Mouse (Mus musculus): ENCODE data around the gene Gm34653.
A peak's percentile ranks its signal among the peaks of the same experiment; 100 is the strongest.
"Not testable (repeated sequence)": the region's sequence is repeated elsewhere in the genome, so short reads cannot be mapped to it uniquely, and the experiment has no call there.

Gene Gm34653

DNA sequence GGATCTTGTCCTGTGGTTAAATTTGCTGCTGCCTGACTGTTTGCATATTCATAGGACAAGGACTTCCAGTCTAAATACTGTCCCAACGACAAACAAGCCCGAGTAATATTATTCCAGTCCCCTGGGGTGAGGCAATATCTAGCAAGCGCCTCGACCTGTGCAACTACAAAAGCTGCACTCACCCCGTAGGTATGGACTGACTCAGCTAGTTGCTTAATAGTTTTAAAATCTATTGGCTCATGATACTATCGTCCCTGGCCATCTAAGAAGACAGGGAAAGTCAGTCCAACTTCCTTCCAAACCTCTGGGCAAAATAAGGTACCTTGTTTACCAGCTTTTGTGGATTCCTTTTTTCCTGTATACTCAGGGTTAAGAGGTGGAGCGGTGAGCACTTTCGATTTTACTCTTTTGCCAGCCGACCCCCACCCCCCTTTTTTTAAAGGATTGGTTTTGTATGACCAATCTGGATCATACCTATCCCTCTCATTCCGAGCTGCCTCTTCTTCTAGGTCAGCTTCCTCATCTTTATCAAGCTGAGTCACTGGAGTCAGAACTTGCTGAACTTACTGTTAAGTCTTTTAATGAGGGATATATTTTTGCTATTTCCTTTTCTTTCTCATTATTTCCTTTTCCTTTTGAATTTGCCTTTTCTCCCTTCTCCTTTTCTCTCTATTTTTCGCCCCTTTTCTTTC, at the start of gene Gm34653:
Gm34653 (plus strand) TSS at position 242 of the 692 bp plus-strand sequence.
- DNase-seq, result not testable (repeated sequence)

- DNase-seq, result no peak
Observed at GRCm38 (mm10) chr2:34783064-34784020, 49.5 kb upstream of the Gm34653 start.

- DNase-seq, result no peak
Observed at GRCm38 (mm10) chr2:34784085-34784484, 48.7 kb upstream of the Gm34653 start.

DNA sequence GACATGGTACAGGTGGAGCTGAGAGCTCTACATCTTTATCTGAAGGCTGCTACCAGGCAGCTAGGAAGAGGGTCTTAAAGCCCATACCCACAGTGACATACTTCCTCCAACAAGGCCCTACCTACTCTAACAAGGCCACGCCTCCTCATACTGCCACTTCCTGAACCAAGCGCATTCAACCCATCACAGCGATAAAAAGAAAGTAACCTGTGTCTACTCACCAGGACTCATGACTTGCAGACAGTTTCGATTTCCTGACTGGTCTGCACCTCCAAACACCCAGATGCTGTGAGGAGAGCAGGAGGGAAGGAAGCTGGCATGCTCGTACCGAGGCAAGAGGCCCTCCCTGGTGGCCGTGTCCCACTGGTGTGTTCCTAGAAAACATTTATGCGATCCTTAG, 42.5 kb upstream of the Gm34653 start:
- no peak for DNase-seq

DNA sequence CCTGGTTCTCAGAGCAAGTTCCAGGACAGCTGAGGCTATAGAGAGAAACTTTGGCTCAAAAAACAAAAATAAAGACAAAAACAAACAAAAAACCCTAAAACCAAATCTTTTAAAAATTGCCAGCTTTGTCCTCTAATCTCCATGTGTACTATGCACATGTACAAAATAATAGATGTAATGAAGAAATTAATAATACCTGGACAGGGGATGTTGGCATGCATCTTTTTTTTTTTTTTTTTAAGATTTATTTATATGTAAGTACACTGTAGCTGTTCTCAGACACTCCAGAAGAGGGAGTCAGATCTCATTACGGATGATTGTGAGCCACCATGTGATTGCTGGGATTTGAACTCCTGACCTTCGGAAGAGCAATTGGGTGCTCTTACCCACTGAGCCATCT, 40.3 kb upstream of the Gm34653 start:
- not testable (repeated sequence) for DNase-seq

- DNase-seq, result no peak
Observed at GRCm38 (mm10) chr2:34794511-34794910, 38.3 kb upstream of the Gm34653 start.

DNA sequence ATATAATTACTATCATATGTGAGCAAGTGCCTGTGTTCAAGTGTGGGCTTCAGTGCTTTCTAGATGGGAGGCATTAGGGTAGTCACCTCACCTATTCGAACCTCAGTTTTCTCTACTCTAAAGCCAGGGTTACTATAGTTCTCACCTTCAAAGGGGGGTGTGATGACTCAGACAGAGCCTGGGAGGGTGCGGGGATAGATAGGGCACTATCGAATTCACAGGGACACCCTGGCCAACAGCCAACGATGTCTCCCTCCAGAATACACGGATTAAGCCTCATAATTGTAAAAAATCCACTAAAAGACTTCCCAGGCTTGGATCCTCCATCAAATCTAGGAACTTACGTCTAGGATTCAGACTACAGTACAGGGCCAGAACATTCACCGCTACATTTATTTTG, 37.4 kb upstream of the Gm34653 start:
- DNase-seq, result no peak

DNA sequence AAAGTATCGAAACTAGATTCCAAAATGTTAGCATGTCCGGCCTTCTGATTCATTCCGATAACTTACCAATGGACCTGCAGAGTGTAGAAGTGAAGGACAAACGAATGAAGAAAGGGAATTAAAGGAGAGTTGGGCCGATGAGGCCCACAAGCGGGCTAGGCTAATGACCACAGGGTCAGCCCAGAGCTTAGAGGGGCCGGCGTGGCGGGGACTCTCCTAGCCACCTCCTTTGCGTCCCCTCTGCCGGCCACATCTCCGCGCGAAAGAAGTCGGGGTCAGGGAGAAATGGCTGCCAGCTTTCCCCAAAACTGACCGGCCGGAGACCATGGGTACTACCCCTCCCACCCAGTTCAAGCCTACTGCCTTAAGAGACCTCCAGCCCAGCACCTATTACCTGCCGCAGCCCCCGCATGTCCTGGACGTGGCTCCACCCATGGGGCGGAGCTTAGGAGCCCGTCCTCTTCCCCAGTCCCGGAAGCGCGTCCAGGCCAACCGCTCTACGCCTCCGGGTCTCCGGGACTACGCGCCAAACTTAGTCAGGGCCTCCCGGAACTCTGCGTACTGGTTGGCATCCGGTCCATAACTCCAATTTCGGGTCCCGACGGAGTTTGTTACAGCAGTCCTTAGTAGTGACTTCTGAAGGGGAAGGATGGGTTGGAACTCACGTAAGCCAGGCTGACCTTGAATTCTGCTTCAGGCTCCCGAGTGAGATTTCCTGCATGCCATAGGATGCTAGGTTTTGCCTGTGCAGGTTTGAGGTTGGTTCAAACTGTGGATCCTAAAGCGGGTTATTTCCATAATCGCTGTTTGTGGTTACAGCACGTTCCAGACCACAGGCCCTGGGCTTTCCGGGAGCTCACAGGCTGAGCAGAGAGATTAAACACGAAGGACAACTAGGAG, 33.2 kb upstream of the Gm34653 start, which contains the start of gene Rabepk:
Rabepk (minus strand) TSS at position 556 of the 900 bp plus-strand sequence.
- peak; percentile 88 for DNase-seq

DNA sequence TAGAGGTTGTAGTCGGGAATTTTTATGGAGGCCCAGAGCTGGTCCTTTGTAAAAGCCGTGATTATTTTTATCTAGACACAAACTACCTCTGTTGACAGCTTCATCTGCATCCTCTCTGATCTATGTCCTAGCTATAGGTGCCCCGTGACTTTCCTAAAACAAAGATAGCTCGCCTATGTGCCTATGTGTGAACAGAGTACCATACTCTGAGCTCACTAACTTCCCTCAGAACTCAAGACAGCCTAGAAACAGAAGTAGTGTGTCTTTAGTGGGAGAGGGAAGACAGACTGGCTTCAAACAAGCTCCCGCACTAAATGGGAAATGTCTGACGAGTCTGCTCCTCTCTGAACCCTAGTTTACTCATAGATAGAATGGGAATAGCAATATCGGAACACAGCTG, 32.4 kb upstream of the Gm34653 start:
- no peak for DNase-seq

GRCm38 (mm10) chr2:34801516-34802482, 31.0 kb upstream of the Gm34653 start:
- DNase-seq, result peak; percentile 98

DNA sequence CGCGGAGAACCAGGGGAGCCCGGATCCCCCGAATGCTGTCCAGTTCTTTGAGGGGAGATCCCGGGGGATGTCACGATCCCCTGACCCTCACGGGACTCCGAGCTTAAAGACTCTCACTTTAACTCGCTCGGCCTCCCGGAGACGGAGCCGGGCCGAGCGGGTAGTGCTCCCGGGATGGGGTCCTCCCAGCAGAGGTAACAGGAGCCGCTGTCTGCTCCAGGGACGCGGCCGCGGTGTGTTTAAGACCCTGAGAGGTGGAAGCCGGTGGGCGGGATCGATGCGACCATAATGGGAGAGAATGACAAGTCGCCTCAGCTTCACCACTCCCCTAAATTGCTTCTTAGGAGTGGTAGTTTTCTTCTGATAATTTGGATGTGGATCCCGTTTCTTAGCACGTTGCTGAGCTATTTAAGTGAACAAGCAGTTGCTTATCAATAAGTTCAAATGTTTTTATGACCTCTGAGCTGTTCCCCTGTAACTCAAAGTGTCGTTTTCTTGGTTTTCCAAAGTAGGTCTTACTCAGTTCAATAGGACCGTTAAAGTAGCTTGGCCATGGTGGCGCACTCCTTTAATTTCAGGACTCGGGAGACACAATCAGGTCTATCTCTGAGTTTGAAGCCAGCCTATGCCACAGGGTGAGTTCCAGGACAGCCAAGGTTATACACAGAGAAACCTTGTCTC, 30.1 kb upstream of the Gm34653 start:
- not testable (repeated sequence) for DNase-seq

- peak; percentile 48 for DNase-seq
Observed at GRCm38 (mm10) chr2:34803746-34804145, 29.1 kb upstream of the Gm34653 start.

DNA sequence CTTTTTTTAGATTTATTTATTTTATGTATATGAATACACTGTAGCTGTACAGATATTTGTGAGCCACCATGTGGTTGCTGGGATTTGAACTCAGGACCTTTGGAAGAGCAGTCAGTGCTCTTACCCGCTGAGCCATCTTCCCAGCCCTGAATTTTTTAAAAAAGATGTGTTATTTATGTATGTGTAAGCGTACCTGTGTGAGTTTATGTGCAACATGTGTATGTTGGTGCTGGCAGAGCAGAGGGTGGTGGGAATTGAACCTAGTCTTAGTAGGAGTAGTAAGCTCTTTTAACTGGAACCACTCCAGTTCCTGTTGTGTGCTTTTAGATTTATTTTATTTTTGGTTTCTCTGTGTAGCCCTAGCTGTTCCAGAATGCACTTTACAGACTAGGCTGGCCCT, 28.6 kb upstream of the Gm34653 start:
- no peak for DNase-seq

GRCm38 (mm10) chr2:34804815-34805214, 28.0 kb upstream of the Gm34653 start:
- no peak for DNase-seq

- DNase-seq, result no peak
Observed at GRCm38 (mm10) chr2:34805364-34805950, 27.4 kb upstream of the Gm34653 start.

- no peak for DNase-seq
Observed at GRCm38 (mm10) chr2:34808057-34808456, 24.8 kb upstream of the Gm34653 start.

- DNase-seq, result no peak
Observed at GRCm38 (mm10) chr2:34809568-34809967, 23.2 kb upstream of the Gm34653 start.

DNA sequence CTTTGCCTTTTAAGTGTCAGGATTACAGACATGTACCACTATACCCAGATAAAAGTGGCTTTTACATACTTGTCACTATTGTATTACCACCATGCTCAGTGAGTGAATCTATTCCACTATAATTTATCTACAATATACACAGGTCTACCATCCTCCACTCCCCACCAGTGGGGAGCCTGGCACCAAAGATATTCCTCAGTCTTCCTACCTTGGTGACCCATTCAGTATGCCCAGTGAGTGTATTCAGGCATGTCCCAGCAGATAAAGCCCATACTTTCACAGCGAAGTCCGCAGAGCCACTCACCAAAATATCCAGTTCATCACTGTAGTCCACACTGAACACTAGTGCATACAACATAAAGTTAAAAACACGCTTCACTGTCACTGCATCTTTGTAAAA, 22.0 kb upstream of the Gm34653 start:
- no peak for DNase-seq

- no peak for DNase-seq
Observed at GRCm38 (mm10) chr2:34812706-34813105, 20.1 kb upstream of the Gm34653 start.

DNA sequence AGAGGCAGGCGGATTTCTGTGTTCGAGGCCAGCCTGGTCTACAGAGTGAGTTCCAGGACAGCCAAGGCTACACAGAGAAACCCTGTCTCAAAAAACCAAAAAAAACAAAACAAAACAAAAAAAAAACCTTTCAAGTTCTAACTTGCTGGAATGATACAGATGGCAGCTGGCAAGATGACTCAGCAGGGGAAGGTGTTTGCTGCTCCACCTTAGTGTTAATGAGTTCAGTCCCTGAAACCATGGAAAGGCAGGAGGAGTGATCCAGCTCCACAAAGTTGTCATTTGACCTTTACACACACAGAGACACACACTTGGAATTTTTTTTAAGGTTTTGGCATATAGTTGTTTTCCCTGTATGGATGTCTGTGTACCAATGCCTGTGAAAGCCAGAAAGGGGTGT, 16.9 kb upstream of the Gm34653 start:
- DNase-seq, result not testable (repeated sequence)

- no peak for DNase-seq
Observed at GRCm38 (mm10) chr2:34818492-34818891, 14.3 kb upstream of the Gm34653 start.

All from cerebellum, adult 9-11 months (tissue).